Mouse (Mus musculus): ENCODE results near the gene Farp2. TPM values are rescaled to one million over a fixed set of nuclear protein-coding genes. Genes with fewer than 3 reads are reported as not detected.

The Farp2 gene
- polyA plus RNA-seq (2012; rRNA removed; ENCODE audit: low replicate concordance), result 6.7 and 7.4 TPM in 2 replicates

GRCm38 (mm10) chr1:93511585-93512350, at the start of gene Farp2:
TSS of gene Farp2 (plus strand) at chr1:93512079.

GRCm38 (mm10) chr1:93478586-93479475, 33.0 kb upstream of the Farp2 start, which contains the start of gene Hdlbp:
TSS of gene Hdlbp (minus strand) at chr1:93478815.

GRCm38 (mm10) chr1:93658559-93658958, 146.7 kb downstream of the Farp2 start, which contains the start of gene Stk25:
TSS of gene Stk25 (minus strand) at chr1:93658659.

Other genes with a start within 250 kb of the Farp2 start
- gene Mterf4, start 206.2 kb upstream of the Farp2 start, polyA plus RNA-seq (2012; rRNA removed; ENCODE audit: low replicate concordance), result 3.2 and 3.9 TPM in 2 replicates
- 1.3 and 1.8 TPM in 2 replicates for gene Ppp1r7, start 169.2 kb upstream of the Farp2 start, polyA plus RNA-seq (2012; rRNA removed; ENCODE audit: low replicate concordance)
- gene Pask, start 168.6 kb upstream of the Farp2 start, polyA plus RNA-seq (2012; rRNA removed; ENCODE audit: low replicate concordance), result 1.0 and 1.5 TPM in 2 replicates
- gene Ano7, start 138.1 kb upstream of the Farp2 start, polyA plus RNA-seq (2012; rRNA removed; ENCODE audit: low replicate concordance), result 27.6 and 41.6 TPM in 2 replicates
- gene Hdlbp, start 33.3 kb upstream of the Farp2 start, polyA plus RNA-seq (2012; rRNA removed; ENCODE audit: low replicate concordance), result 41.9 and 50.4 TPM in 2 replicates
- 96.4 and 173 TPM in 2 replicates for gene Stk25, start 146.6 kb downstream of the Farp2 start, polyA plus RNA-seq (2012; rRNA removed; ENCODE audit: low replicate concordance)
- 75.7 and 107 TPM in 2 replicates for gene Bok, start 173.6 kb downstream of the Farp2 start, polyA plus RNA-seq (2012; rRNA removed; ENCODE audit: low replicate concordance)
- gene Atg4b, start 239.4 kb downstream of the Farp2 start, polyA plus RNA-seq (2012; rRNA removed; ENCODE audit: low replicate concordance), result 36.7 and 53.6 TPM in 2 replicates
- 79.5 and 105 TPM in 2 replicates for gene Thap4, start 242.8 kb downstream of the Farp2 start, polyA plus RNA-seq (2012; rRNA removed; ENCODE audit: low replicate concordance)